Mouse (Mus musculus): ENCODE data around the gene Gpr180. TPM values are rescaled to one million over a fixed set of nuclear protein-coding genes. Genes with fewer than 3 reads are reported as not detected.

Gene Gpr180
- polyA plus RNA-seq, 1 experiment from 2014 or later = 29.1 TPM

DNA sequence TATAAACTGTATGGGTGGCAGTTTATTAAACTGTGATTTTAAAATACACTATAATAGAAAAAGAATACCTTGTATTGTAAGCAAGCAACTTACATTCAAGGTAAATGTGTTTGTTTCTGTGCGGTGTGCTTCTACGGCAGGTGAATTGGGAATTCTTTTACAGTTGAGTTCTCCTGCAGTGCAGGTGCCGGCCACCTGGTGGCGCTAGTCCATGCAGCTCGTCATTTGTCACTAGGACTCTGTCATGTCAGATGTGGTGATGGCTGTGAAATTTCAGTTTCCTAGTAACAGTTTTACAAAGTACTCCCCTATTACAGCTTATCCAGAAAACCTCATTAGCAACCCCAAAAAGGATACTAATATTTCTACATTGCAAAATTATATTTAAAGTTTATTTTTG lies 20.2 kb downstream of the Gpr180 start:
- H3K4me1 ChIP-seq = no peaks in the 10 kb centered on the region
- H3K4me2 ChIP-seq (replicated peaks) = no peak overlapping the region
- H3K9ac ChIP-seq (replicated peaks) = no peak overlapping the region
- ATAC-seq (replicated peaks) = no peak
- no peak overlapping the region for H3K27ac ChIP-seq (replicated peaks)
- H3K9me3 ChIP-seq = no peaks in the 10 kb centered on the region
- no peak overlapping the region for H3K4me3 ChIP-seq
- no peaks in the 10 kb centered on the region for H3K27me3 ChIP-seq
- WGBS = 16% methylated on average over 5 of the region's 5 CpGs
- peaks cover 16% of the 10 kb centered on the region for H3K36me3 ChIP-seq

DNA sequence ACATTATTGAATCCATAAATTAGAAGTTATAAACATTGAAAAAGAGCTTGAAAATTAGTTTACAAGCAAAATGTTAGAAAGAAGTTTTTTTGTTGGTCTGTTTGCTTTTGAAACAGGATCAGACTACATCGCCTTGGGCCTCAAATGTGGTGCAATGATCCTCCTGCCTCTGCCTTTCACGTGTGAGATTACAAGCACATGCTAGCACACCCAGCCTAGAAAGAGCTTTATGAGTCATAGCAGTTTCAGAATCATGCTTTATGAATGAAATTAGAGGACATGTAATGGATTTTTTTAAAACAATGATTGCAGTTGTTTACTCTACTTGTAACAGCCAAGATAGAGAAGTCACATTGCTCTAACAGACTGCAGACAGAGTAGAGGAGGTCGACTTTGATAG lies 24.8 kb downstream of the Gpr180 start:
- no peak overlapping the region for H3K9ac ChIP-seq (replicated peaks)
- H3K36me3 ChIP-seq = peaks cover 23% of the 10 kb centered on the region
- 90% methylated on average over 3 of the region's 3 CpGs for WGBS

DNA sequence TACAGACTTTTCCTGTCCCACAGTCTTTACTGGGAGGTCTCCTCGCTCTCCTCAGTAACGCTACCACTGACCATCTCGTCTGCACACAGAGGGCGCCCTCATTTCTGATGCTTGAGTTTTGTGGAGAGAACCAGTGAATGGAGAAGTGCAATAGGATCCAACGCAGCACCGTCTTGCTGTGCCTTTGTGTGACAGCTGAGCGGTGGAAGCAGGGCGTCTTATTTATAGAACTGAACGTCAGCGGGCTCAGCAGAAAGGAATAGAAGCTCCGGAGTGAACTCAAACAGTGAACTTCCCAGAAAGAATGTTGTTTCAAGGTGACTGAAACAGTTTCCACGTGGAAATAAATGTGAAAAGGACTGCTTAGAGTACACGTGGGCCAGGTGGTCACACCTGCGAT lies 25.7 kb downstream of the Gpr180 start:
- Histone ChIP-seq H3K9ac (replicated peaks) (no peak overlapping the region), H3K4me2 (replicated peaks) (no peak overlapping the region), H3K36me3 (peaks cover 23% of the 10 kb centered on the region), H3K27ac (replicated peaks) (no peak overlapping the region), H3K27me3 (no peaks in the 10 kb centered on the region), H3K9me3 (no peaks in the 10 kb centered on the region), H3K4me1 (no peaks in the 10 kb centered on the region), H3K4me3 (no peak overlapping the region)
- 49% methylated on average over 14 of the region's 14 CpGs for WGBS
- no peak for ATAC-seq (replicated peaks)

More for the DNA sequence above, 24.8 kb downstream of the Gpr180 start:
- Histone ChIP-seq H3K27me3 (no peaks in the 10 kb centered on the region), H3K4me1 (no peaks in the 10 kb centered on the region), H3K27ac (replicated peaks) (no peak overlapping the region), H3K4me3 (no peak overlapping the region), H3K4me2 (replicated peaks) (no peak overlapping the region), H3K9me3 (no peaks in the 10 kb centered on the region)
- no peak for ATAC-seq (replicated peaks)

DNA sequence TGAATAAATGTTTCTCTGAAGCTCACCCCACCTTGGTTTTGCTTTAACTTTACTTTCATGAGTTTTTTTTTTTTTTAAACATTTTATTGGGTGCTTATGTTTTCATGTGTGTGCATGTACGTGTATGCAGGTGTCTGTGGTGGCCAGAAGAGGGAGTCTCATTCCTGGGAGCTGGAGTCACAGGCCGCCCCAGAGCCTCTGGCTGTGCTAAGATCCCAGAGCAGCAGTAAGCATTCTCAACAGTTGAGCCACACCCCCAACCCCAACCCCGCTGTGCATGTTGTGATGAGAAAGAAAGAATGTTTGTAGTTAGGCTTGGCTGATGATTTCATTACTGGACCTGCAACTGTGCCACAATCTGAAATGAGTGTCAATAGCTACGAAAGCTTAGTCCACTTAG lies 31.8 kb downstream of the Gpr180 start:
- Histone ChIP-seq H3K9ac (replicated peaks) (no peak overlapping the region), H3K4me2 (replicated peaks) (no peak overlapping the region), H3K36me3 (0 out of 2 replicates have a peak, but pooled peaks cover 2% of the 10 kb centered on the region), H3K9me3 (no peaks in the 10 kb centered on the region), H3K4me3 (no peak overlapping the region), H3K27ac (replicated peaks) (no peak overlapping the region), H3K27me3 (no peaks in the 10 kb centered on the region), H3K4me1 (no peaks in the 10 kb centered on the region)
- WGBS = 96% methylated on average over 4 of the region's 4 CpGs
- no peak for ATAC-seq (replicated peaks)

DNA sequence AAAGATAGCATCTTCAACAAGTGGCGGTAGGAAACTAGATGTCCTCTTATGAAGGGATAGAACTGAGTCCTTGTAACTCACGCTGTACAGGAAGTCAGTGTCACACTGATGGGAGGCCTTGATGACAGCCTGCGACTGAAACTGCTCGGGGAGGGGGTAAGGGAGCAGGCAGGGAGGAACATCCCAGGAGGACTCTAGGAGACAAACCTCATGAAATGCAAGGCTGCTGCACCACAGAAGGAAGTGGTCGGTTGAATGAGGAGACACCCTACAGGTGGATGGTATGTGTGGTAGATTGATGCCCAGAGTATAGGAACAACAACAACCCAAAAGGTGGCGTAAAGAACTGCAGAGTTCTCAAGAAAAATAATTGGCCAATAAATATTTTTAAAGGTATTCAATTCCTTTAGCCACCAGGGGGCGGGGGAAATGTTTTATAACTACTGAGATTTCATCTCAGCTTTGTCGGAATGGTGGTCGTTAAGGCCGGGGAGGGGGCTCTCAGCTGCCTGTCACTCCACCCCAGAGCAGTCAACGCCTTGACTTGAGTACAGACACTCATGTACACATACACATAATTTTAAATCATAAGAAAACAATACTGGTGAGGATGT lies 36.7 kb downstream of the Gpr180 start:
- no peaks in the 10 kb centered on the region for H3K9me3 ChIP-seq
- H3K27me3 ChIP-seq = no peaks in the 10 kb centered on the region
- no peaks in the 10 kb centered on the region for H3K36me3 ChIP-seq
- 73% methylated on average over 11 of the region's 11 CpGs for WGBS
- no peak overlapping the region for H3K9ac ChIP-seq (replicated peaks)
- no peaks in the 10 kb centered on the region for H3K4me1 ChIP-seq
- ATAC-seq (replicated peaks) = no peak
- no peak overlapping the region for H3K4me3 ChIP-seq
- no peak overlapping the region for H3K4me2 ChIP-seq (replicated peaks)
- H3K27ac ChIP-seq (replicated peaks) = no peak overlapping the region

DNA sequence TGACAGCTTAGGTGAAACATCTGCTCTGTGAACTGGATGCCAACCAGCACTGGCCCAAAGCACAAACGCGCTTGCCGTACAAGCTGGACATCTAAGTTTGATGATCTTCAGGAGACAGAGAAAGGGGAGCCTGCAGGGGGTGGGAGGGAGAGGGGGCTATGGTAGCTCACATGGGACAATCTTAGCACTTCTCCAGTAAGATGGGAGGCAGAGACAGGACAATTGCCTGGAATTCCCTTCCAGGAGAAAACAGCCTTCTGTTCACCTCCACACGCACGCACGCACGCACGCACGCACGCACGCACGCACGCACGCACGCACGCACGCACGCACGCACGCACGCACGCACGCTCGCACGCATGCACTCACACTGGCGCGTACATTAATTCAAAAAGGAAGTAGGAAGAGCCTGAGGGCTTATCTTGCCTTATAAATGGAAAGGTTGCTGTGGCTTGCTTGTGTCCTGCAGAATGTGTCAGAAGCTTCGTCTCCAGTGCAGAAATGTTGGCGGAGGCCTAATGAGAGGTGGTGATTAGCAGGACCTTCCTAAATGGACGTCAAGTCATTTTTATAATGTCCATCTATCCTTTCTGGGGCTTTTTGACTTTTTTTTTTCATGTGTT lies 38.2 kb downstream of the Gpr180 start:
- H3K4me2 ChIP-seq (replicated peaks) = no peak overlapping the region
- H3K36me3 ChIP-seq = no peaks in the 10 kb centered on the region
- peaks cover 4% of the 10 kb centered on the region; the same call in 1 of the 2 replicates for H3K4me1 ChIP-seq
- H3K9ac ChIP-seq (replicated peaks) = no peak overlapping the region
- H3K27ac ChIP-seq (replicated peaks) = no peak overlapping the region
- WGBS = 91% methylated on average over 30 of the region's 30 CpGs
- no peak for ATAC-seq (replicated peaks)
- no peaks in the 10 kb centered on the region for H3K27me3 ChIP-seq
- H3K4me3 ChIP-seq = no peak overlapping the region
- H3K9me3 ChIP-seq = no peaks in the 10 kb centered on the region

DNA sequence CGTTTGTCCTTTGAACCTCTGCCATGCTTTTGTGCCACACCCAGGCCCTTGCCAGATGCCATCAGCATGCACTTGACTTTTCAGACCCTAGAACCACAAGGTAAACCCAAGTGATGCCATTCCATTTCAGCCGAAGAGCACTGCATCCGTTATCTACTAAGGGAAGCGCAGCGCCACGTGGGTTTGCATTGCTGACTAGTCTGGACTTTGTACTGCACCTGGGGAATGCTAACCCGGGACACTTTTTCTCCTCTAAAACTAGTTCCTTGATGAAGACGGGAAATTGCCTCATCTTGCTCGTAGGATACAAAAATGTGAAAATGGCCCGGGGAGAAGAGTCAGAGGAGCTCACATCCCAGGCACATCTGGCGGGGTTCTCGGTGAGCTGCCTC lies 38.7 kb downstream of the Gpr180 start:
- no peak overlapping the region for H3K4me2 ChIP-seq (replicated peaks)
- no peaks in the 10 kb centered on the region for H3K9me3 ChIP-seq
- ATAC-seq (replicated peaks) = no peak
- no peak overlapping the region for H3K4me3 ChIP-seq
- 92% methylated on average over 12 of the region's 12 CpGs for WGBS
- no peak overlapping the region for H3K27ac ChIP-seq (replicated peaks)
- H3K27me3 ChIP-seq = no peaks in the 10 kb centered on the region
- H3K36me3 ChIP-seq = no peaks in the 10 kb centered on the region
- H3K4me1 ChIP-seq = peaks cover 4% of the 10 kb centered on the region; the same call in 1 of the 2 replicates
- H3K9ac ChIP-seq (replicated peaks) = no peak overlapping the region

DNA sequence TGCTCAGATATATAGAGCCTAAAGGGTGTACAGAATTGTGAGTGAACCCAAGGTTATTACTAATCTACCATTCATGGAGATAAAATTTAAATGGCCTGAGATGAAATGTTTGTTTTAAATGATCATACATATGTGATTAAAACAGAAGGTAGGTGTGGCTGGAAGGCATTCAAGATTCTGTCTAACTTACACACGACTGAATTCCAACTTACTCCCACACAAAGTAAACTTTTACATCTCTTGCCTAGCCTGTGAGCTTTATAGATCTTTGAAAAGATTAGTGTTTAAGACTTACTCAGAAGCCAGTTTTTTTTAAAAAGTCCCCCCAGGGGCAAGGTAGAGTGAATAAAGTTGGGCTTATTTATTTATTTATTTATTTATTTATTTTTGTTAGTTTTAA lies 42.3 kb downstream of the Gpr180 start:
- no peaks in the 10 kb centered on the region for H3K9me3 ChIP-seq
- peaks cover 4% of the 10 kb centered on the region; the same call in 1 of the 2 replicates for H3K4me1 ChIP-seq
- no peak overlapping the region for H3K9ac ChIP-seq (replicated peaks)
- H3K36me3 ChIP-seq = no peaks in the 10 kb centered on the region
- no peak overlapping the region for H3K4me2 ChIP-seq (replicated peaks)
- H3K4me3 ChIP-seq = no peak overlapping the region
- 46% methylated on average over 1 of the region's 1 CpGs for WGBS
- no peaks in the 10 kb centered on the region for H3K27me3 ChIP-seq
- ATAC-seq (replicated peaks) = no peak
- no peak overlapping the region for H3K27ac ChIP-seq (replicated peaks)

DNA sequence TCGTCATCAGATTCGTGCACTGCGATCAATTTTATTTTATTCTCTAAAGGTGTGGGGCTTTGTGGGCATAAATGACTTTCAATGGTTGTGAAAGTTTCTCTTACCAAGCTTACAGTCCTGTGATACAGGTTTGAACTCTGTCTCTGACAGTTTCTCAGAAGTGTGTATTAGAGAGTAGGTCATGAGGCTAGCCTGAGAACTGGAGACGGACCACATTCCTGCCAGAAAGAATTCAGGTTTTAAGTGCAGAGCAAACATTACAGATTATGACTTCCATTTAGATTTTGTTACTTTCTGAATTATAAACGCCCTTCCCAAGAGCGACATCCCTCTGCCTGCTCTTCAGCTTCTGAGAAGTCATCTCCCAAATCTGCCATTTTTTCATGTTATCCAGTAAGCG lies 42.7 kb downstream of the Gpr180 start:
- Histone ChIP-seq H3K4me2 (replicated peaks) (peak overlapping the region; percentile 83), H3K27me3 (no peaks in the 10 kb centered on the region), H3K4me1 (peaks cover 4% of the 10 kb centered on the region; the same call in 1 of the 2 replicates), H3K36me3 (no peaks in the 10 kb centered on the region), H3K9ac (replicated peaks) (peak overlapping the region; percentile 58), H3K9me3 (no peaks in the 10 kb centered on the region), H3K27ac (replicated peaks) (peak overlapping the region; percentile 61), H3K4me3 (peak overlapping the region; percentile 52)
- WGBS = 41% methylated on average over 7 of the region's 7 CpGs
- ATAC-seq (replicated peaks) = peak; percentile 39

DNA sequence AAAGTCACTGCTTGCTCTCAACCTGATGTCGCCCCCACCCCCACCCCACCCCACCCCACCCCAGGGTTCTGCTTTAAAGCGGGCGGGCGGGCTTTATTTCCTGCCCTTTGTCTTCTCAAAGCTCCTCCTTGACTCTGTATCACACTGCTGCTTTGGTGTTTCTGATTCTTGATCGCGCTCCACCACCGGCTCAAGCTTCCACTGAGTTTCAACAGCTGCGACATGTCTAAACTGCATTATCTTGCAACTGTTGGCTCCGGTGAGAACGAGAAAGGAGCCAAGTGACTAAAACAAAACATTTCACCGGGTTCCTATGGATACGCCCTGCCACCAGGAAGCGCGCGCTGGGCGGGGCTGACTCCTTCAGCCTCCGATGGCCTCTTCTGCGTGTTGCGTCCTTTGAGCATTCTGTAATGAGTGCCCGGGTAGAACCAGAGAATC lies 43.2 kb downstream of the Gpr180 start:
- no peaks in the 10 kb centered on the region for H3K36me3 ChIP-seq
- H3K27me3 ChIP-seq = no peaks in the 10 kb centered on the region
- peak overlapping the region; percentile 83 for H3K4me2 ChIP-seq (replicated peaks)
- H3K9me3 ChIP-seq = no peaks in the 10 kb centered on the region
- H3K4me1 ChIP-seq = peaks cover 4% of the 10 kb centered on the region; the same call in 1 of the 2 replicates
- H3K9ac ChIP-seq (replicated peaks) = peak overlapping the region; percentile 58
- H3K27ac ChIP-seq (replicated peaks) = peak overlapping the region; percentile 61
- peak overlapping the region; percentile 52 for H3K4me3 ChIP-seq
- peak; percentile 90 for ATAC-seq (replicated peaks)
- WGBS = 0% methylated on average over 20 of the region's 20 CpGs

DNA sequence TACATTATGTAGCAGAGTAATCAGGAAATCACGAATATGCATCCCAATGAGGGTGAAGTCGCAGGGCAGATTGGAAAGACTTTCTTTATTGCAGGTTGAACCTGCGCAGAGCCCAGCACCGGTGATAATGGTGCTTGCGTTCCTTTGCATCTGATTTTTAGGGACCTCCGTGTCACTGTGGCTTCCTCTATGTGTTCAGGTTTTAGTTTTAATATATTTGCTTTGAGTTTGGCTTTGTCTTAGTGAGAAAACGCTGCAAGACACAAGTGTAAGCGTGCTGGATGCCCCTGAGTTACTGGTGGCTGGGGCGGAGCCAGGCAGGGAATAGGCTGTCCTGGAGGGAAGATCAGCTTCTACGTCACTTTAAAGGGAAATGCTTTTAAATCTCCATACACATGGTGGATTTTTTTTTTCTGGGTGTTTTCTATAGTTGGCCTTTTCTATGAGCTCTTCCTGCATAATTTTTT lies 43.8 kb downstream of the Gpr180 start:
- H3K36me3 ChIP-seq = no peaks in the 10 kb centered on the region
- no peaks in the 10 kb centered on the region for H3K27me3 ChIP-seq
- H3K9ac ChIP-seq (replicated peaks) = peak overlapping the region; percentile 58
- ATAC-seq (replicated peaks) = peak; percentile 89
- peak overlapping the region; percentile 61 for H3K27ac ChIP-seq (replicated peaks)
- WGBS = 4% methylated on average over 10 of the region's 10 CpGs
- H3K4me3 ChIP-seq = peak overlapping the region; percentile 52
- H3K4me2 ChIP-seq (replicated peaks) = peak overlapping the region; percentile 83
- H3K9me3 ChIP-seq = no peaks in the 10 kb centered on the region
- peaks cover 4% of the 10 kb centered on the region; the same call in 1 of the 2 replicates for H3K4me1 ChIP-seq

DNA sequence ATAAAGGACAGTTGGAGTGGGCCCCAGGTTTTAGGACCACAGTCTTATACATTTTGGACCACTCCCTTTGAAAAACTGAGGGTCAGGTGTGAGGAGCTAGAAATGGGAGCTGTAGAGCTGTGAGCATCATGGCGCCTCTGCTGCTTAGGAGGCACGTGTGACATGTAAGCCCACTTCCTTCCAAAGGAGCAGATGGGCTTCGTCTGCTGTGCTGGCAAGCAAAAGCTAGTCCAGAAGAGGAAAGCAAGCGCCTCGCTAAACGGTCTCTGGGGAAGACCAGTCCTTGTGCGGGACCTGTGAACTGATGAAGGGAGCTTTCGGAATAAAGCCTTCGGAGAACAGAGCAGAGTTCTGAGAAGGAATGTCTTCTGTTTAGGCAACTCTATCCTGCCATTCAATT lies 54.5 kb downstream of the Gpr180 start:
- no peak overlapping the region for H3K4me3 ChIP-seq
- ATAC-seq (replicated peaks) = peak; percentile 70; the same call in 1 of the 2 replicates
- no peak overlapping the region for H3K4me2 ChIP-seq (replicated peaks)
- 78% methylated on average over 9 of the region's 9 CpGs for WGBS
- H3K27ac ChIP-seq (replicated peaks) = no peak overlapping the region
- H3K9me3 ChIP-seq = no peaks in the 10 kb centered on the region
- H3K9ac ChIP-seq (replicated peaks) = no peak overlapping the region
- H3K4me1 ChIP-seq = peaks cover 18% of the 10 kb centered on the region
- H3K36me3 ChIP-seq = no peaks in the 10 kb centered on the region
- peaks cover 22% of the 10 kb centered on the region for H3K27me3 ChIP-seq
